Mouse (Mus musculus) kidney, postnatal 14 days (tissue): ENCODE results near the gene Rcor1.
"Not testable (repeated sequence)": the region's sequence is repeated elsewhere in the genome, so short reads cannot be mapped to it uniquely, and the experiment has no call there.

Experiments
- DNase-seq: peaks from one replicate; pipeline ENCODE4 v3.0.0; 2022; ENCODE audit warnings: mixed read lengths

Gene Rcor1

DNA sequence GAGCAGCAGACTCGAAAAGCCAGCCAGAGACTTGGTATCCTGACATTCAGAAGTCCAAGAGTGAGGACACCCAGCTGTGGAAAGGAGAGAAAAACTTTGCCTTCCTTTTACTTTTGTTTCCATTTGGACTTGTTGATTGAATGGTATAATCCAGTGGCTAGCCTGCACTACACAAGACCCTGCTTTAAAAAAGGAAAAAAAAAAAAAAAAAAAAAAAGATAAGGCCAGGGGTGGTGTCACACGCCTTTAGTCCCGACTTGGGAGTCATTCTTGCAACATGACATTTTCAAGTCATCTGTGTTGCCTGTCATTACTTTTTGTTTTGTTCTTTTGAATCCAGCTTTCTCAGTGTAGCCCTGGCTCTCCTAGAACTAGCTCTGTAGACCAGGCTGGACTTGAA is 17.6 kb upstream of the Rcor1 start:
- DNase-seq = no peak

DNA sequence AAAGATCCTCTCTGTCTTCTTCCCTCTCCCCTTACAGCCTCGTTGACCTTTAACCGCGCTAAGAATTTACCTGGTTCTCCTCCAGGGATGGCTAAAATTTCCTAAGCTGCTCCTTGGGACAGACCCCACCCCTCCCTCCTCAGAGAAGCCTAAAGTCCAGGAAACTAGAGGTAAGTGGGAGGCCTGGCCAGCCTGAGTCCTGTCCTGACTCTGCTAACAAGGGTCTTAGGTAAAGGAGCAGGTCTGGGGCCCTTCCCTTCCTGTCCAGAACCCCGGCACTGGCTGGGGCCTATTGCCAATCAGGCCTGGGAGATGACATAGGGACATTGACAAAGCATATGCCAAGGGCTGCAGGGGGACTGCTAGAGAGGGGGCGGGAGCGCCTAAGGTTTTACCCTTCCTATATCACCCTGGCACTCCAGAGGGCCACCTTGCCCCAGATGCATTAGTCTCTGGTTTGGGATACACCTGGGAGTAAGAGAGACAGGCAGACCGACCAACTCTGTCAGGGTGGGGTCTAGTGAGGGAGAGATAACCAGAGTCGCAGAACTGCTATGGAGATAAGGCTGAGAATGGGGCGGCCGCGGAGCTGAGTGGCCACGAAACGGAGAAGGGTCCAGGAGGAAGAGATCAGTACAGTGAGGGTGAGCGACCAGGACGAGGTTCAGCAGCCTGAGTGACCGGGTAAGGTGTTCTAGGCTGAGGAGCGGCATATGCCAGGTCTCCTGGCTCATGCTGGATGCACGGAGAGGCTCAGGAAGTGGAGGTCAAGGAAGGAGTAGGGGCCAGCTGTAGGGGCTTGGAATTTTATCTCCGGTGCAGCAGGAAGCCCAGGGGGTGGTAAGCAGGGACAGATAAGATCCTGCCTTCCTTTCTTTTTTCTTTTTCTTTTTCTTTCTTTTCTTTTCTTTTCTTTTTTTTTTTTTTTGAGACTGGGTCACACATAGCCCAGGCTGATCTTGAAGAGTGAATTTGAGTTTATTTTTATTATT is 10.7 kb upstream of the Rcor1 start:
- no peak for DNase-seq

DNA sequence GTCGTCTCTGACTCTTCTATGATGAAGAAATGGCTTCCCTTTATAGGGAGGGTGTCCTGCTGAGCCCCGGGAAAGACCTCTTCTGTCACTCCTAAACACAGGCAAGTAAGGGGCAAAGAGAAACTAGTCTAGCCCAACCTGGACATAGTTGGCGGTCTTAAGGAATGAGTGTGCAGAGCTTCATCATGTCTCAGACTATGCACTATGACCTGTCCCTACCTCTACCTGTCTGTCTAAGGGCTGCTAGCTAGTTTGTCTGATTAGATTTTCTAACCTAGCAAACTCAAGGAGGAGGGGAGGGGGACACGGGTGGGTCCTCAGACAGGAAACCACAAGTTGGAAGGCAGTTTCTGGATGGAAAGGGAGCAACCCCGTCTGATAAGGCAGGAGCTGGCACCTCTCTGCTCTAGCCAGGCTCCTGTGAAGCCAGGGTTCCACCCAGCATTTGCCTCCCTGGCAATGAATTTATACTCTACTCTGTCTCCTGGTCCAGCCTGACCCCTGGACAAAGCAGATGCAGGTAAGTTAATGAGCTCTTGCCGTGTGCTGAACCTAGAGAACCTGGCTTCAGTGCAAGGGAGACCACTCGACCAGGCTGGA is 9.8 kb upstream of the Rcor1 start:
- no peak for DNase-seq

DNA sequence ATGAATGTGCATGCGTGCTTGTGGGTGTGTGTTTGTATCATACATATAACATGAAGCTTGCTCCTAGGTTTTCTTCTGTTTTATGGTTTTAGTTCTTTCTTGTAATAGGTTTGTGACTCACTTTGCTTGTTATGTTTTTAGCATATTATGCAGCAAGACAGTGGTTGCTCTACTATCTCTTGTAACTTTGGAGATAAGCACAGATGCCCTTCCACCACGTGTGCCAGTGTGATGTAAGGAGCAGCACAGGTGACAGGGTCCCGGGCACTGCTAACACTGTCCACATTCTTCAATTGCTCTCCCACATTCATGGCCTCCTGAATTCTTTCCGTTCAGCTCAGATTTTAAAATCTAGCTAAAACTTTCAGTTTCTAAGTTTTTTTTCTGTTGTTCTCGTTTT is 6.3 kb upstream of the Rcor1 start:
- DNase-seq = no peak

DNA sequence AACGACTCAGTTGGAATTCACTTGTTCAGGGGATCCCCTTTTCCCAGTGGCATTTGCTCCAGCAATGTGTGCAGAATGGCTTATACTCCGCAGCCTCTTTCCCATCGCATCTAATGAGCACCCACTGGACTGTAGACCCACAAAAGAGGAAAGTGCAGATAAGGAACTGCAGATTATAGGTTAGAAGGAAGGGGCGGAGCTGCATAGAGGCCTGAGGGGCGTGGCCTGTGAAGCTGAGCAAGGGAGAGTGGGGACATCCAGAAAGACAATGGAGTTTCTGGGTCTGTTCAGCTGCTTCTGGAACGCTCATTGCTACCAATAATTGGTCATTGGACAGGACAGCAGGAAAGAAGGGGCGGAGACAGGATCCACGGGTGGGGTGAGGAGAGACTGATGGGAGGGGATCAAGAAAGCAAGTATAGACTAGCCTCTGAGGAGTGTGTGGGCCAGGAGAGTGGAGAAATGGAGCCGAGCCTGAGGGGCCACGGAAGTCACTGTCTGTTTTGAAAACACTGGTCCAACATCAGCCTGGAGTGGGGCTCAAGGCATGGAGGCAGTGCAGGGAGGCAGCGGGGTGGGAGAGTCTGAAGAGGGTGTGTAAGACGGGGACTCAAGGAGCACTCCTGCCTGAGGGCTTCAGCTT is 3.8 kb upstream of the Rcor1 start:
- no peak for DNase-seq

DNA sequence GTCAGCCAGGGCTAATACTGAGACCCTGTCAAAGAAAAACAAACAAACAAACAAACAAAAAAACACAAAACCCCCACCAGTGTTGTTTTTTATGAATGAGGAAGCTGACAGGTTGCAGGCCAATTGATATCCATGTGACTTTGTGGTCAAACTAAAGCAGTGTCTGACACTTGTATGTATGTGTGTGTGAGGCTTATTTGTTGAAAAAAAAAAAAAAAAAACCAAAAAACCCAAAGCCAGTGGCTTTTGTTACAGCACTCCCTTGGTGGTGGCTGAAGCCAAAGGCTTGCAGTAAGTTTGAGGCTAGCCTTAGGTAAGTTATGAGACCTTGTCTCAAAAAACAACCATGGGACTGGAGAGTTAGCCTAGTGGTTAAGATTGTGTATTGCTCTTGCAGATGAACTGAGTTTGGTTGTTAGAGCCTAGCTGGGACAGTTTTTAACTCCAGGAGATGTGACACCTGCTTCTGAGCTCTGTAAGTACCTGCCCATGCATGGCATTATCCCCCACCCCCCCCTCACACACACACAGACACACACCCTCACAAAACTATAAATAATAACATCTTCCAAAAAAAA is 2.9 kb upstream of the Rcor1 start:
- no peak for DNase-seq

DNA sequence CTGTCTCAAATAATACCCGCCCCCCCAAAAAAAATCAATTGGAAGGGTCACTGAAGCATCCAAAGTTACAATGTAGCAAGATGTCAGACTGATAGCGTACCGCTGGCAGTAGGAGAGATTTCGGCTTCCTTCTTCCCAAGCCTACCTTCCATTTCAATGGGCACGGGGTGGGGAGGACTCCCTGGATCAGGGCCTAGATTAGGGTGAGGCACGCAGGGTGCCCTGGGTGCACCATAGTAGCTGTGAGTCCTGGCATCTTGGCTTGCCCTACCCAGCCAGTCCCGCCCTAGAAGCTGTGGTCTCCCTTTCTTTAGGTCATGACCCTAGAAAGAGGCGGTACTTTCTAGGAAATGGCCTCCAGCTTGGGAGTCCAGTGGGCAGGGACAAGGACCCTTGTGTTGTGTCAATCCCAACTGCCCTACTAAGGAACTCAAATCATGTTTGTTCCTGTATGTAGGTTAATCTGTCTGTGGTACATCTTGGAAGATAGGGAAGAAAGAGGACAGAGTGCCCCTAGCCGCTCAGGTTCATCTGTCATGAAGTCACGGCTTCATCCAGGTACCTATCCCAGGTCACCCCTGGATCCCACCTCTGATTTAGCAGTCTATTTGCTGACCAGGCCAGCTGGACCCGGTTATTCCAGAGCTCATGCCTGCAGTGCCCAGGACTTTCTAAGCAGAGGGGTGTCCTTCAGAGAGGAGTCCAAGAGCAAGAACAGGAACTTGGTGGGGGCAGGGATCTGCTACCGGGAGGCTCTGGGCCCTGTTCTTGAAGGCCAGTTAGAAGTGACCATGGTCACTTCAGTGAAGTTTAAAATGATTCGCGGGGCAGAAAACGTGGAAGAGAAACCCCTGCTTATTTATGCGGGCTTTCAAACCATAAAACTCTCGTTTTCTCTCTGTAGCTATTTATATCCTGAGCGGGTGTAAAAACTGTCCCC is 1.6 kb upstream of the Rcor1 start:
- peak; percentile 64 for DNase-seq

DNA sequence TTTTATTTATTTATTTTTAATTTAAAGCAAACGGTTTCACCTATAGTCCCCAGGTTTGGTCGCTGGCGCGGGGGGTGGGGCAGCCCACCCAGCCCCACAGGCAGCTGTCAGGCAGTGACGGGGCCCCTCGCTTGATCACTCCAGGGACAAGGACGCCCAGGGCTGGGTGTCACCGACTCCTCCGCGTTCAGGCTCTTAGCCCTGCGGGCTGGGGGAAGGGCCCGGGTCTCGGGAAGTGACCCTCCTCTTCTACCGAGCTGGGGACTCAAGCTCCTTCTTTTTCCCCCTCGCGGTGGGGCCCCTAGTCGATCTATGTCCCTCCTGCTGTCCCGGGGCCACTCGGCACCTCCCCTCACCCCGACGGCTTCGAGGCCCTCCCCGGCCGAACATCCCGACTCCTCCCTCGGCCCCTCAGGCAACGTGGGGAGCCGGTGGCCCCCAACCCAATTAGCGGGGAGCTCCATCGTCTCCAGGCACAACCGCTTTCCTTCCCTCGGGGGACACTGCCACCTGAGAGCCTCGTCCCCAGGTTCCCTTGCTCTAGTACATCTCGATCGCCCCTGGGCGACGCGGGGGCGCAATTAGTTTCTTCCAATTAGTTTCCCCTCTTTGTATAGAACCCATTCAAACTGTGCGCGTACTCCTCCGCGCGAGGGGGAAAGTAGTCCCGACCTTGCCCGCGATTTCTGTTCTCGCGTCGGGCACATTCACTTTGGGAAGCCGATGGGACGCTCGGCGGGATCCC is 748 bp upstream of the Rcor1 start:
- no peak for DNase-seq

DNA sequence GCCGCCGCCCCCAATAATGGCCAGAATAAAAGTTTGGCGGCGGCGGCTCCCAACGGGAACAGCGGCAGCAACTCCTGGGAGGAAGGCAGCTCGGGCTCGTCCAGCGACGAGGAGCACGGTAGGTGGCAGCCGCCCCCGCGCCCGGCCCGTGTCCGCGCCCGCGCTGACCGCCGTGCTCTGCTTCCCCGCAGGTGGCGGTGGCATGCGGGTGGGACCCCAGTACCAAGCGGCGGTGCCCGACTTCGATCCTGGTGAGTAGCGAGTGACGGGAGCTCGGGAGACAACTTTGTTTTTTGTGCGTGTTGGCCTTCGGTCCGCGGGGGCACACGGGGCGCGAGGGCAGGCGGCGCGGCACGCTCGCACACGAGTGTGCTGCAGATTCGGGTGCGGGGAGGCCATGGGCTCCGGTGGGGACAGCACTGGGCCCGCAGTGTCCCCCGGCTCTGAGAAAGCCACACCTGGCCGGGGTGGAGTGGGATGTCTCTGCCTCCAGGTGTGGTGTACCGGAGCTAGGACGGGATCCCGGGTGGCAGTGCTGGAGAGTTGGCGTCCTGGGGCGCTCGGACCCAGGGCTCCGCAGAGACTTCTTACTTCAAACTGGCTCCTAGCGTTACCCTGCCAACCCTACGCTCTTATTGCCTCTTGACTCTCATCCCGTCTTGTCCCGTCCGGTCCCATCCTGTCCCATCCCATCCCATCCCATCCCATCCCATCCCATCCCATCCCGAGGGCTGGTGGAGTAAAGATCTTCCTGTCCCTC is 800 bp downstream of the Rcor1 start:
- DNase-seq = peak; percentile 58

DNA sequence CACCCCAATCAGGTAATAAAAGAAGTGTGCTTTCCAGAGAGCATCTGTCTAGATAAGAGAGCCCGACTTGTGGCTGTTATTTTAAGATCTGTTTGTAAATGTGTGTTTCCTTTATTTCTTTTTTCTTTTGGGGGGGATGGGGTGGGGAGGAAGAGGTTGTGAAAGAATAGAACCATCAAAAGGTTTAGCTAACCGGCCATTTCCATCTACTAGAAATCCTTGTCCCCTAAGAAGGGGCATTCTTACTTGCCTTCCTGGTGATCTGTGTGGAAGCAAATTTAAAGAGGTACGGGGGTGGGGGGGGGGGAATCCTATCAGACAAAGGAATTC is 1.3 kb downstream of the Rcor1 start:
- DNase-seq = no peak

DNA sequence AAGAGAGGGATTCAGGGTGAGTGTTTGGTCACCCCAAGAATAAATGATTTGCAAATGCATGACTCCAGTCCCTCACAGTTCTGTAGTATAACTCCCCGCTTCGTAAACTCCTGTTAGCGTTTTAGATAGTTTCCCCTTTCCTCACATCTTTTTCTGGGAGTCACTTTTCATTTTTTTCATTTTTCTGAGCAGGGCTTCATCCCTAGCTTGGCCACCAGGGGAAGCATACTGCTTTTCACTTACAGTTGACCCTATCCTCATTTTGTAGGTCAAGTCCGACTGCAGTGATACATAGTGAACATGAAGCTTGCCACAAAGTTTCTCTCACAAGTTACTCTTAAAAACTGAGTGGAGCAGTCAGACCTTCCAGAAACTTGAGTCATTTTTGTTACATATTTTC is 2.0 kb downstream of the Rcor1 start:
- DNase-seq = peak; percentile 60

DNA sequence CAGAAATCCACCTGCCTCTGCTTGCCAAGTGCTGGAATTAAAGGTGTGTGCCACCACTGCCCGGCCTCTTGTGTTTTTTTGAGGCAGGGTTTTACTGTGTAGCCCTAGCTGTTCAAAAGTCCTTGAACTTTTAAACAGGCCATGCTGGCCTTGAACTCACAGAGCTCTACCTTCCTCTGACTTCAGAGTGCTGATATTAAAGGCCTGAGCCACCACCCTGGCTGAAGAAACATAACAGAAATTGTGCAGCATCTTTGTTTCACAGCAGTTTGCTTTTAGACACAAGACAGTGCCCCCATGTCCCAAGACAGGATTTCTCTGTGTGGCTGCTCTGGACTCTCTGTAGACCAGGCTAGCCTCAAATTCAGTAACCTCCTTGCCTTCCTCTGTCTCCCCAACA is 3.2 kb downstream of the Rcor1 start:
- DNase-seq = no peak

DNA sequence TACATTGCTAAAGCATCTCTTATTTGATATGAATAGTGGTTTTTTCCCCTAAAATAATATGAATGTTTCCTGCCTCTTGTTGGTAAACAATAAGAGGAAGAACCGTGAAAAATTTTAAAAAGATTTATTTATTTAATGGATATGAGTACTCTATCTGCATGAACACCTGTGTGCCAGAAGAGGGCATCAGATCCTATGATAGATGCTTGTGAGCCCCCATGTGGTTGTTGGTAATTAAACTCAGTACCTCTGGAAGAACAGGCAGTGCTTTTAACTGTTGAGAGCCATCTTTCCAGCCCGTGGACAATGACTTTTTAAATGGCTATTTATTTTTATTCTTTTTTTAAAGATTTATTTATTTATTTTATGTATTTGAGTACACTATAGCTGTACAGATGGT is 5.7 kb downstream of the Rcor1 start:
- DNase-seq = no peak

DNA sequence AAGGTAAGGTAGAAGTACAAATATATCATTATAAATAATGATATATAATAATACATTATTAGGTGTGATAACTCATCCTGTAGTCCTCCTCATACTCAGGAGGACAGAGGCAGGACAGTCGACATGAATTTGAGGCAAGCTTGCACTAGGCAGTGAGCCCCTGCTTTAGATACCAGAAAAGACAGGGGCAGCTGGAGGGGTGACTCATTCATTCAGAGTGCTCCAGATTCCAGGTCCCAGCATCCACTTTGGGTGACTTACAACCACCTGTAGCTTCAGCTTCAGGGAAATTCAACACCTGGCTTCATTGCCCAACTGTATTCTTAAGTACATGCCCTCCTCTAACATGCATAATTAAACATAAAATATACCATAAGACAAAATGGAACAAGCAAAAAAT is 7.7 kb downstream of the Rcor1 start:
- DNase-seq = no peak

DNA sequence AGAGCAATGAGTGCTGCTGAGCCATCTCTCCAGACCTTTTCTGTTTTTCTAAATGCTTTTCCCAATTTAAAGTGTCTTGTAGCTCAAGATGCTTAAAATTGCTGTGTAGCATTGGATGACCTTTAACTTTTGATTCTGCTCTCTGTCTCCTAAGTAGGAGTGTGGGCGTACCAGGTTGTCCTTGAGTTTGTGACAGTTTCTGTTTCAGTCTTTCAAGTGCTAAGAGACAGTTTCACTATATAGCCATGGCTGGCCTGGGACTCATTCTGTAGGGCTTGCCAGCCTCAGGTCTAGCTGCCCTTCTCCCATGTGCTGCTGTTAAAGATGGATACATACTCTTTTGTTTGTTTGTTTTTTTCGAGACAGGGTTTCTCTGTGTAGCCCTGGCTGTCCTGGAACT is 9.1 kb downstream of the Rcor1 start:
- DNase-seq = no peak

DNA sequence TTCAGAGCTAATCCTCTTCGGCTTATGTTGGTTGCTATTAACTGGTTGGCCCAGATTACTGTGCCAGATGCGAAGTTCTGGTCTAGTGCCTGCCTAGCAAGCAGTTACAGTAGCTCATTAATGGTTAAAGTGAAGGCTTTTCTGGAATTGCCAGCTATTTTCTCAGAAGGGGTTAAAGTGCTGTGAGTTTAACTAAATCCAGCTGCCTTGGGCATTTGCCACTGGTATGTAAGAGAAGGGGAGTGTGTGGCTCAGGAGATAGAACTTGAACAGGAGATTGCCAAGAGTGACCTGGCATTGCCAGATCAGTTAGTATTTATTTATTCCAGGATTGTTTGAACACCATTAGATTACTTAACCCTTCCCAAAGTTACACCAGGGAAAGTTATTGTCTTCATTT is 11.1 kb downstream of the Rcor1 start:
- DNase-seq = peak; percentile 34

DNA sequence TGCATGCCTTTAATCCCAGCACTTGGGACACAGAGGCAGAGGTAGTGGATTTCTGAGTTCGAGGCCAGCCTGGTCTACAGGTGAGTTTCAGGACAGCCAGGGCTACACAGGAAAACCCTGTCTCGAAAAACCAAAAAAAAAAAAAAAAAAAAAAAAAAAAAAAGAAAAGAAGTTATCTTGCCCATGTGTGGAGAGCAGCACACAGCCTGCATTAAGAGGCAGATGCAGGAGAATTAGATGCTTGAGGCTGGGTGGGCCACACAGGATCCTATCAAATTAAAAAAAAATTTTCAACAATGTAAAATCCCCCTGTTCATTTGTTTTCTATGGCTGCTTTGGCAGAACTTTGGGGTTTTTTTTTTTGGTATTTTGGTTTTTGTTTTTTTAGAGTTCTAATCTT is 24.2 kb downstream of the Rcor1 start:
- DNase-seq = no peak

DNA sequence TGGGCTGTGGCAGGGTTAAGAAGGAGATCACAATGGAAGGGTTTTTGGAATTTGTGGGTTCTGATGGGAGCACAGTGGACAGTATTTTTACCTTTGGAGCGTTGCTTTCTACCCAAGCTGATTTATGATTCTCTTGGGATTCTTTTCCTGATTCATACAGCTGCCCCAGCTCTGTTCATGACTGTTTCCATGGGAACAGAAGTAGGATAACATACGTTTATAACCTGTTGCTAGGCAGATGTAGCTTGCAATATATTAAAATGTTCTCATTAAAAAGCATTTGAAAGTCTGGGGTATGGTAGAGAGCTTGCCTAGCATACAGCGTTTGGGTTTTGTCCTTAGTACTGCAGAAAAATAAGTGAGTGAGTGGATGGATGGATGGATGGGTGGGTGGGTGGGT is 25.1 kb downstream of the Rcor1 start:
- DNase-seq = no peak

DNA sequence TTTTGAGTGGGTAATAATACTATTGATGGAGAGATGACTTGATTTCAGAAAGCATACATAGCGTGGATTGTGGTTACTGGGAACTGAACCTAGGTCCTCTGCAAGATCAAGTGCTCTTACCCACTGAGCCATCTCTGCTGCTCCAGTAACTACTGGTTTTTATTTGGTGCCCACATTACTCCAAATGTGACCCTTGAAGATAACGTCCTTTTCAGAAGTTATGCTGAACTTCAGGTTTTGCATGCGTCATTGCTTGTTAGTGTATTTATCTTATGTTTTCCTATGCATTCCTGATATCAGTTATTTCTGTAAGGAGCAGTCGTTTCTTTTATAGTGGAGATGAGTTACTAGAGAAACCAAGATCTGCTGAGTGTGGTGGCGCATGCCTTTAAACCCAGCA is 26.2 kb downstream of the Rcor1 start:
- DNase-seq = no peak

DNA sequence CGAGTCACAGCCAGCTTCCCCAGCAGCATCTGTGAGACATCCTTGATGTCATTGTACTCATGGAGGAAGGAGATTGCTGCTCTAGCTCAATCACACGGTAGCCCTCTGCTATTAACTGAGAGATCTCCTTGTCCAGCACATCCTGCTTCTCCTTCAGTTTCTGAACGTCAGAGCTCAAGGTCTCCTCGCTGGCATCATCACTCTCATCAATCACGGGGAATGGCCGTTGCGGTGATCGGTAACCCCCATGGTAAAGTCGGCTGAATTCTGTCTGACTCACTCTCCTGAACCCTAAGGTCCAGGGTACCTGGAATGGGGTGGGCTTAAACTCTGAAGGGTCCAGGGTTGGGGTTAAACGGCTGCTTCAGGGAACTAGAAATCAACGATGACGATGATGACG is 28.7 kb downstream of the Rcor1 start:
- DNase-seq = no peak

DNA sequence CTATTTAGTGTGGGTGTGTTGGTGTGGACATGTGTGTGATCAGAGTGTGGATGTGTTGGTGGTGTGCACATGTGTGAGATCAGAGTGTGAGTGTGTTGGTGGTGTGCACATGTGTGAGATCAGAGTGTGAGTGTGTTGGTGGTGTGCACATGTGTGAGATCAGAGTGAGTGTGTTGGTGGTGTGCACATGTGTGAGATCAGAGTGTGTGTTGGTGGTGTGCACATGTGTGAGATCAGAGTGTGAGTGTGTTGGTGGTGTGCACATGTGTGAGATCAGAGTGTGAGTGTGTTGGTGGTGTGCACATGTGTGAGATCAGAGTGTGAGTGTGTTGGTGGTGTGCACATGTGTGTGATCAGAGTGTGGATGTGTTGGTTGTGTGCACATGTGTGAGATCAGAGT is 30.1 kb downstream of the Rcor1 start:
- DNase-seq = not testable (repeated sequence)
